Mouse (Mus musculus) liver, adult (tissue): ENCODE results near the gene Txlnb.

Source experiments
- GATA4 ChIP-seq: IDR thresholded peaks from 2 replicates; pipeline ENCODE4 v1.6.1; 2014; ENCODE audit warnings: mild to moderate bottlenecking, low read length; ENCODE audit not compliant: insufficient replicate concordance

Gene Txlnb

GRCm38 (mm10) chr10:17795767-17796631 lies at the start of gene Txlnb:
Gene Txlnb (plus strand): TSS chr10:17796226.
- TF ChIP-seq GATA4 = no peak

DNA sequence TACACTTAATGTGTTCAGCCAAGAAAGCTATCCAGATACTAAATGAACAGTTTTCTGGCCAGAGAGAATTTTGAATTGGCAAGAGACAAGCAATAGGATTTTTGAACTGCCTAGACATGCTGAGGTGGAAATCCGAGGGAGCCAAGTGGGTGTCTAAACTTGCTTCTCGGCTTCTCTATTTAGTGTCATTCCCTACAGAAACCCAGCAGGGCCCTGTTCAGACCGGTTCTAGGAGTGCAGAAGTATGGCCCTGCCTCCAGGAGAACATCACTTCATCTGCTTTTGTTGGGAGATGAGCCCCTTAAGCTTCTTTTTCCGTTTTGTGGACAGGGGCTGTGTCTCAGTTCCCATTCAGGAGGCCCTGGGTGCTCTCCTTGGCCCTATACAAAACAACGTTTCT lies 43.5 kb upstream of the Txlnb start:
- TF ChIP-seq GATA4 = no peak

DNA sequence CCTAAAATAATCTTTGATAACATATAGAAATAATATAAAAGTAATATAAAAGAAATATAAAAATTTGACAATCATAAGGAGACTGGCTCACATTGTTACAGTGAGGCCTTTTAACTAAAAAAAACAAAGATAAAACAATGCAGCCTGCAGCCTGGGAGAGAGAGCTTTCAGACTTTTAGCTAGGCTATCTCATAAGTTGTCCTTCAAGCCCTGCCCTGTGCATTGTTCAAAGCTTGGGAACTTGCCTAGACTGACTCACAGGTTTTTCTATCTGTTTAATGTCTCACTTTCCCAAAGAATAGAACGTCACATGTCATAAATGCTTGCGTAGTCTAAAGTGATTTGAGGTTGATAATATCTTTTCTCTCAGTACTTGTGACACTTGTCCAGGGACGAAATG lies 36.3 kb upstream of the Txlnb start:
- no peak for TF ChIP-seq GATA4

- no peak for TF ChIP-seq GATA4
These were observed 35.0 kb upstream of the Txlnb start for GRCm38 (mm10) chr10:17760750-17761613.

- no peak for TF ChIP-seq GATA4
These were observed 34.4 kb upstream of the Txlnb start for GRCm38 (mm10) chr10:17761652-17762051.

DNA sequence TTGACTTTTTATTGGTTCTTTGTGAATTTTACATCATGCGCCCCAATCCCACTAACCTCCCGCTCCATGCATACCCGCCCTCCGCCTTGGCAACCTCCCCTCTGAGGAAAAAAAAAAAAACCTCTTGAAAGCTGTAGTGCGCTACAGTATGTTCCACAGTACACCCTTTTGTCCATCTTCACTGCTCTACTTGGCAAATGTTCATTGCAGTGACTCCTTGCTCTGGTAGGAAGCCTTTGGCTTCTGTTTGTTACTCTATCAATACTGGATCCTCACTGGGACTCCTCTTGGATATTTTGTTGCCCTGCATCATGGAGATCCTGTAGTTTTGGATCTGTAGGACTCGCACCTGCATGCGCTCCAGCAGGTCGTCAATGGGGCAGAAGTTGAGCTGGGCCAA lies 33.1 kb upstream of the Txlnb start:
- TF ChIP-seq GATA4 = no peak

DNA sequence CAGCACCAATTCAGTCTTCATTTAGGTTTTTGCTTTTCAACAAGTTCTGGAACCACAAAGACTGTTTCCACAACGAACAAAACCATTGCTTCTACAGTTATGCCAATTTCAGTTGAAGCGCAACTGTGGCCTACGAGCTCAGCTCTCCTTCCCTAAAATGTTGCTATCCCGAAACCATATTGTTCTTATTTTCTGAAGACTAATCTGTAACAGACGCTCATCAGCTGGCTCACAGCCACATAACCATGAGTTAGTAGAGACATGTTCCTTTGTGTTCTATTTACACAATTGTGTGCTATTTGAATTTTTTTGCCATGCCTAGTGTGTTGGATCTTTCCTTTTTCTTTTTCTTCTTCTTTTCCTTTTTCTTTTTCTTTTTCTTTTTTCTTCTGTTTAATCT lies 26.2 kb upstream of the Txlnb start:
- TF ChIP-seq GATA4 = no peak

DNA sequence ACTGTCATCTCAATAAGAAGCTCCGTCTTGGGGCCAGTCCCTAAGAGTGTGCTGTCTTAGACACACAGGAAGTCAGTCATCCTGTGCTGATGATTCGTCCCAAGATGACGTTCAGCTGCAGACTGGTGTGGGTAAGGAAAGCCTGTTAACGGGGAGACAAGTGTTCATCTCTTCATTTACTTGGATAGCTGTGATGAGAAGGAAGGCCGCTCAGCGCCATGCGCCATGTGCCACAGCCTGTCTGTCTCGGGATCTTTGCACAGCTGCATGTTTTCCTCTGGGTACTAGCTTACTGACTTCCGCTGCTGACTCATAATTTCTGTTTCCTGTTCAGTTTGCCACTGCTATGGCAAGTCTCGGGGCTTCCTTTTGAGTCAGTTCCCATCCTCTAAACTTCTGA lies 23.7 kb upstream of the Txlnb start:
- TF ChIP-seq GATA4 = no peak

GRCm38 (mm10) chr10:17774366-17774765 lies 21.7 kb upstream of the Txlnb start:
- TF ChIP-seq GATA4 = no peak

DNA sequence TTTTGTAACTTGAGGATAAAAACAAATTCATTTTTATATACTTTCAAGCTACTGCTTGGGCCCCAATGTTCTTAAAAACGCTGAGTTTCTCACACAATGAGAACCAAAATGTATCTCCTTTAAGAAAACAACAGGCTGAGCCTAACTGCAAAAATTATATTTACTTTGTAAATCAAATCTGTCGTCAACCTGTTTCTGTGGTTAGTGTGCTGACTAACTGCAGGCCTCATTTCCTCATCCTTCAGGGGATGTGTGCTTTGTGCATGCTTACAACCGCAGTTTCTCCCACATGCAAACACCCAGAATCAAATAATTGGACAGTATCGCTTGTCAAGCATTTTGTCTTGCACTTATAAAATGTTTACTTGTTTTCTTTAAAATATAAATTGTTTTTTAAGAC lies 20.9 kb upstream of the Txlnb start:
- TF ChIP-seq GATA4 = no peak

DNA sequence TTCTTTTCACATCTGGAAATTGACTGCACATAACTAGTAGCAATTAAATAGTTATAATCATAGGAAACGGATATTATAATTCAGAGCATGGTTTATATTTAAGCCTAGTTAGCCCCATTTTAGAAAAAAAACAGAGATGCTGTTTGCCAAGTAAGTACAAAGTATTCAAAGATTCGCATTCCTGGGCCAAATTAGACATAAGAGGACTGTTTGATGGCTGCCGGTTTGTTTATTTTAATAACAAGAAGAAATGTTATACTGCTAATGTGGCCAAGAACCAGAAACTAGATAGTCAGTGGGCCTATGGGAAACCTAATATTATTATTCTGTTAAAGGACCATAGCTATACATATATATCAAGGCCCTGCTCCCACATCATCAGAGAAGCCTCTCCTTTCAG lies 9.3 kb upstream of the Txlnb start:
- TF ChIP-seq GATA4 = no peak

GRCm38 (mm10) chr10:17787938-17788337 lies 8.1 kb upstream of the Txlnb start:
- TF ChIP-seq GATA4 = no peak

DNA sequence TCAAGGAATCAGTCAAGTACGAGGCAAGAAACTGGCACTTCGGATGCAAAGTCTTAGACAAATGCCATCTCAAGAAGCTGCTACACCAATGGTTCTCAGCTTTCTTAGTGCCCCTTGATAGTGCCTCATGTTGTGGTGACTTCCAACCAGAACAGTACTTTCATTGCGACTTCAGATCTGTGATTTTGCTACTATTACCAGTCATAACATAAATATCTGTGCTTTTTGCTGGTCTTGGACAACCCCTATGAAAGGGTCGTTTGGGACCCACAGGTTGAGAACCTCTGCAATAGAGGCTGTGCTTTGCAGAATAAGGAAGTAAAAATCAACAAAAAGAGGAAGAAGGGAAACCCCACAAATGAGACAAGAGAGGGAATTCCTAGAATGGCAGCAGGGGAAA lies 7.7 kb upstream of the Txlnb start:
- TF ChIP-seq GATA4 = no peak

DNA sequence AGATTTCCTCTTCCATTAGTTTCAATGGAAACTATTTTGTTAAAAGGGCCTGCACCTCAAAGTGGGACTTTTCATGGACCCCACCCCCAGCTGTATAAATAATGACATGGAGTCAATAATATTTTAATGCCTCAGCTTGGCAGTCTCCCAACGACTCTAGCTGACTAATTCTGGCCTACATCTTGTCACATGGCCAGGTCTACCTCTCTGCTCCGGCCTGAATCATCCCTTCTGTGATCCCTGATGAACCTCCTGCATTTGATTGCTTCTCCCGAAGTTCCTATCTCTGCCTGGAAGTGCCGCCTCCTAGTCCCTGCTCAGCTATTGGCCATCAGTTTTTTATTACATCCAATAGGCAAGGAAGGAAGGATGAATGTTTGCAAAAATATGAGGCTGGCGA lies 2.1 kb upstream of the Txlnb start:
- no peak for TF ChIP-seq GATA4

- no peak for TF ChIP-seq GATA4
These were observed 1.6 kb upstream of the Txlnb start for GRCm38 (mm10) chr10:17794443-17794842.

- TF ChIP-seq GATA4 = no peak
These were observed 799 bp upstream of the Txlnb start for GRCm38 (mm10) chr10:17795227-17795626.
